Mouse (Mus musculus): ENCODE data around the gene Mipep. TPM values are rescaled to one million over a fixed set of nuclear protein-coding genes. Genes with fewer than 3 reads are reported as not detected.
A peak's percentile ranks its signal among the peaks of the same experiment; 100 is the strongest.

The Mipep gene
- polyA plus RNA-seq, 2 experiments = 7.5 to 12.6 TPM

DNA sequence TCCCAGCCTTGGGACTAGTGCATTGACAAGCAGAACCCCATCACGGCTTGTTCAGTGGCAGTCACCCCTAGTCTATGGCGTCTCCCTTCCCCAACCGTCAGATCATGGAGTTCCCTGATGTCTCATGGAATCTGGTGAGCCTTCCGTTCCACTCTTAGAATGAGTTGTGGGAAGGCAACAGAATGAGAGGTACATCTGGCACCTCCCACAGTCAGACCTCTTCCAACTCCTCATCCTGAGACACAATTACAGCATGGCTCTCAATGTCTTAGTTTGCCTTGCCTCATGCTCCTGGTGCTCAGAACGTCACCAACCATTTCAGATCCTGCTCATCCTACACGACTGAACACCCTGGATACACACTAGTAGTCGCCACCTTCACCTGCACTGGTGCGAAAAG is 7.9 kb upstream of the Mipep start:
- ATAC-seq (ENCODE audit: insufficient read depth) (no peak), DNase-seq (ENCODE audit: low read depth in 3 of 3, low spot score in 3 of 3) (no peak)
- no peaks in the 10 kb centered on the region for H3K9me3 ChIP-seq (ENCODE audit: control insufficient read depth, low read length)
- WGBS (ENCODE audit: insufficient replicate concordance) = 66% methylated on average over 8 of the region's 8 CpGs
- H3K9ac ChIP-seq (replicated peaks) = no peak overlapping the region
- H3K4me2 ChIP-seq (ENCODE audit: low read depth) = no peak overlapping the region
- H3K4me3 ChIP-seq (ENCODE audit: insufficient read depth in 1 of 2, low read depth in 2 of 2, low read length in 2 of 2) = no peak overlapping the region
- peaks cover 0 to 5% of the 10 kb centered on the region in 2 experiments; a peak in 1 of 4 replicates for H3K4me1 ChIP-seq (replicated peaks; ENCODE audit: control insufficient read depth in 2 of 2, insufficient read depth in 2 of 2, low read length in 1 of 2)
- H3K27me3 ChIP-seq (ENCODE audit: control insufficient read depth, insufficient read depth, low read length) = no peaks in the 10 kb centered on the region
- TF ChIP-seq CTCF (IDR thresholded peaks at IDR 0.05; ENCODE audit: low read depth) (no peak), EP300 (IDR thresholded peaks at IDR 0.05; ENCODE audit: low read depth) (no peak)
- no peak overlapping the region for H3K27ac ChIP-seq
- no peaks in the 10 kb centered on the region for H3K36me3 ChIP-seq (replicated peaks; ENCODE audit: control insufficient read depth, insufficient read depth, low read depth)

DNA sequence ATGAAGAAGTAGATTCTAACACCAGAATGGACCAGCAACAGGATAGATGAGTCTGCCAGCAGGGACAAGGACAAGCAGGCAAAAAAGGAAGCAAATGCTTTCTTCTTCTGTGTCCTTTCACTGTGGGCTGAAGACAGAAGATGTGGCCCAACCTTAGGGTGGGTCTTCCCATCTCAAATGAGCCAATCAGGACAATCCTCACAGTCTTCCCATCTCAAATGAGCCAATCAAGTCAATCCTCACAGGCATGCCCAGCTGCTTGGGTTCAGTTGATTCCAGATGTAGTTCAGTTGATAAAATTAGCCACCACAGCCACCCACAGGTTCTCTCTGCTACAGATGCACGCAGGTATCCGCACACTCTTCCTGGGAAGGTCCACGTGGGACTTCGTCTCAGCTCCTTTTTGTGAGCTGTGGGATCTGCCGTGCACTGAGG is 6.9 kb upstream of the Mipep start:
- no peak overlapping the region for H3K27ac ChIP-seq

DNA sequence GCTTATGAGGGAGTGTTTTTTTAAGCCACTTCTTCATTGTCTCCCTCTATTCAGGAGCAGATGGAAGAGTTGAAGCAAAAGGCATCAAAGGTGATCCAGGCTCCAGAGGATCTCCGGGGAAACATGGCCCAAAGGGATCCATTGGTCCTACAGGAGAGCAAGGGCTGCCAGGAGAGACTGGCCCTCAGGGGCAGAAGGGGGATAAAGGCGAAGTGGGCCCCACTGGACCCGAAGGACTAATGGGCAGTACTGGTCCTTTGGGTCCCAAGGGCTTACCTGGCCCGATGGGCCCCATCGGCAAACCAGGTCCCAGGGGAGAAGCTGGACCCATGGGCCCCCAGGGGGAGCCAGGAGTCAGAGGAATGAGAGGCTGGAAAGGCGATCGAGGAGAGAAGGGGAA is 5.2 kb upstream of the Mipep start:
- no peak overlapping the region for H3K9ac ChIP-seq (replicated peaks)
- H3K4me2 ChIP-seq (ENCODE audit: low read depth) = no peak overlapping the region
- H3K27me3 ChIP-seq (ENCODE audit: control insufficient read depth, insufficient read depth, low read length) = no peaks in the 10 kb centered on the region
- no peak overlapping the region for H3K4me3 ChIP-seq (ENCODE audit: insufficient read depth in 1 of 2, low read depth in 2 of 2, low read length in 2 of 2)
- TF ChIP-seq EP300 (IDR thresholded peaks at IDR 0.05; ENCODE audit: low read depth) = no peak
- TF ChIP-seq CTCF (IDR thresholded peaks at IDR 0.05; ENCODE audit: low read depth) = no peak
- H3K4me1 ChIP-seq (replicated peaks; ENCODE audit: control insufficient read depth in 2 of 2, insufficient read depth in 2 of 2, low read length in 1 of 2) = peaks cover 0 to 5% of the 10 kb centered on the region in 2 experiments; a peak in 1 of 4 replicates
- 81% methylated on average over 7 of the region's 7 CpGs for WGBS (ENCODE audit: insufficient replicate concordance)
- no peak for DNase-seq (ENCODE audit: low read depth in 3 of 3, low spot score in 3 of 3)
- H3K36me3 ChIP-seq (replicated peaks; ENCODE audit: control insufficient read depth, insufficient read depth, low read depth) = no peaks in the 10 kb centered on the region
- H3K27ac ChIP-seq = no peak overlapping the region
- H3K9me3 ChIP-seq (ENCODE audit: control insufficient read depth, low read length) = no peaks in the 10 kb centered on the region
- no peak for ATAC-seq (ENCODE audit: insufficient read depth)

More for the DNA sequence above, 6.9 kb upstream of the Mipep start:
- H3K4me3 ChIP-seq (ENCODE audit: insufficient read depth in 1 of 2, low read depth in 2 of 2, low read length in 2 of 2) = no peak overlapping the region
- peaks cover 0 to 5% of the 10 kb centered on the region in 2 experiments; a peak in 1 of 4 replicates for H3K4me1 ChIP-seq (replicated peaks; ENCODE audit: control insufficient read depth in 2 of 2, insufficient read depth in 2 of 2, low read length in 1 of 2)
- DNase-seq (ENCODE audit: low read depth in 3 of 3, low spot score in 3 of 3) (peak in 2 of 3 experiments; percentile 13 to 31), ATAC-seq (ENCODE audit: insufficient read depth) (peak; percentile 73)
- no peaks in the 10 kb centered on the region for H3K36me3 ChIP-seq (replicated peaks; ENCODE audit: control insufficient read depth, insufficient read depth, low read depth)
- H3K9me3 ChIP-seq (ENCODE audit: control insufficient read depth, low read length) = no peaks in the 10 kb centered on the region
- H3K27me3 ChIP-seq (ENCODE audit: control insufficient read depth, insufficient read depth, low read length) = no peaks in the 10 kb centered on the region
- no peak for TF ChIP-seq CTCF (IDR thresholded peaks at IDR 0.05; ENCODE audit: low read depth)
- TF ChIP-seq EP300 (IDR thresholded peaks at IDR 0.05; ENCODE audit: low read depth) = no peak
- WGBS (ENCODE audit: insufficient replicate concordance) = 73% methylated on average over 5 of the region's 5 CpGs
- H3K9ac ChIP-seq (replicated peaks) = no peak overlapping the region
- H3K4me2 ChIP-seq (ENCODE audit: low read depth) = no peak overlapping the region

DNA sequence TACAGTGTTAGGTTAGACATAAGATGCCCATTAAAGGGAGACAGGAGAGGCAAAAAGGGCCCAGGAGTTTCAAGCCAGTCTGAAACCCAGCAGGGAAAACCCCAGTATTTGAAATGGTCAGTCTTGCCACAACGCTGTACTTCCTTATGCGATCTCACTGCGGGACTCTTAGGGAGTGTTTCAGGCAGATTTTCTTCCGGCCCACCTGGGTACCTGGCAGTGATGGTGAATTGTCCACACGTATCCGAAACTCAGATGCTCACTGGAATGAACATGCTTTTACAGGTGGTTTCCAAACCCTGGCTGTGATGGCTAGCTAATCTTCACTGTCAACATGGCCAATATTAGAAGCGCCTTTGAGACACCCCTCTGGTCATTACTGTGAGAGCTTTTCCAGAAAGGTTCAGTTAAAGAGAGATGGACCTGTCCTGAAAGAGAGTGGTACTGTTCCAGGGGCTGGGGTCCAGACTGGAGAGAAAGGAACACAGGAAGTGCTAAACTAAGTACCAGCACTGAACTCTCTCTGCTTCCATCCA is 2.2 kb upstream of the Mipep start:
- TF ChIP-seq CTCF (IDR thresholded peaks at IDR 0.05; ENCODE audit: low read depth) (no peak), EP300 (IDR thresholded peaks at IDR 0.05; ENCODE audit: low read depth) (no peak)
- no peaks in the 10 kb centered on the region for H3K9me3 ChIP-seq (ENCODE audit: control insufficient read depth, low read length)
- no peak overlapping the region for H3K4me3 ChIP-seq (ENCODE audit: insufficient read depth in 1 of 2, low read depth in 2 of 2, low read length in 2 of 2)
- no peak overlapping the region for H3K27ac ChIP-seq
- peaks cover 0 to 9% of the 10 kb centered on the region in 2 experiments; a peak in 2 of 4 replicates for H3K4me1 ChIP-seq (replicated peaks; ENCODE audit: control insufficient read depth in 2 of 2, insufficient read depth in 2 of 2, low read length in 1 of 2)
- H3K36me3 ChIP-seq (replicated peaks; ENCODE audit: control insufficient read depth, insufficient read depth, low read depth) = no peaks in the 10 kb centered on the region
- no peak for ATAC-seq (ENCODE audit: insufficient read depth)
- 34% methylated on average over 7 of the region's 7 CpGs for WGBS (ENCODE audit: insufficient replicate concordance)
- no peak overlapping the region for H3K4me2 ChIP-seq (ENCODE audit: low read depth)
- DNase-seq (ENCODE audit: low read depth in 3 of 3, low spot score in 3 of 3) = no peak
- H3K9ac ChIP-seq (replicated peaks) = no peak overlapping the region
- no peaks in the 10 kb centered on the region for H3K27me3 ChIP-seq (ENCODE audit: control insufficient read depth, insufficient read depth, low read length)

DNA sequence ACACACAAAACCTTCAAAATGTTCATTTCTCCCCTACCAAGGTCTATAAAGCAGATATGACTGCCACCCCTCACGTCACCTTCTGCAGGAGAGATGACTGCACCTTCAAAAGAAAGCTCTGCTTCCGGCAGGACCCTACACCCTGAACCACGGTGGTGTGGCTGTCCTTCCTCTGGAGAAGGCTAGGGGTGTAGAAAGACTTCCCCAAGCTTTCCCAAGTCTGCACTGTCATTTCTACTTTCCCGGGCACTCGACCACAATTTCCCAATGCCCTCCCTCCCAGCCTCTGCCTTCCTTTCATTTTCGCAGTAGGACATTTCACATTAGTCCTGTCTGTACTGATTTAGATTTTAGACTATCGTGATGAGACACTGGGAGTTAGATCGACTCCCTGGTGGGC is 1.2 kb upstream of the Mipep start:
- Histone ChIP-seq H3K4me2 (ENCODE audit: low read depth) (no peak overlapping the region; the same call in 1 of the 2 replicates), H3K9ac (replicated peaks) (no peak overlapping the region), H3K27ac (no peak overlapping the region), H3K4me3 (ENCODE audit: insufficient read depth in 1 of 2, low read depth in 2 of 2, low read length in 2 of 2) (no peak overlapping the region), H3K4me1 (replicated peaks; ENCODE audit: control insufficient read depth in 2 of 2, insufficient read depth in 2 of 2, low read length in 1 of 2) (peaks cover 0 to 3% of the 10 kb centered on the region in 2 experiments; a peak in 1 of 4 replicates), H3K27me3 (ENCODE audit: control insufficient read depth, insufficient read depth, low read length) (no peaks in the 10 kb centered on the region), H3K9me3 (ENCODE audit: control insufficient read depth, low read length) (no peaks in the 10 kb centered on the region), H3K36me3 (replicated peaks; ENCODE audit: control insufficient read depth, insufficient read depth, low read depth) (no peaks in the 10 kb centered on the region)
- no peak for TF ChIP-seq EP300 (IDR thresholded peaks at IDR 0.05; ENCODE audit: low read depth)
- TF ChIP-seq CTCF (IDR thresholded peaks at IDR 0.05; ENCODE audit: low read depth) = no peak
- DNase-seq (ENCODE audit: low read depth in 3 of 3, low spot score in 3 of 3) (no peak), ATAC-seq (ENCODE audit: insufficient read depth) (no peak)
- WGBS (ENCODE audit: insufficient replicate concordance) = 26% methylated on average over 8 of the region's 8 CpGs
